Mouse (Mus musculus) urinary bladder, postnatal 4 days (tissue): ENCODE data around the gene Tsg101.
A peak's percentile ranks its signal among the peaks of the same experiment; 100 is the strongest.
"Not testable (repeated sequence)": the region's sequence is repeated elsewhere in the genome, so short reads cannot be mapped to it uniquely, and the experiment has no call there.

ENCODE experiments used
- DNase-seq, 2 experiments: peaks; one replicate each; pipeline ENCODE4 v3.0.0; 2021 to 2022; ENCODE audit warnings: low spot score in 2 of 2

Gene Tsg101

DNA sequence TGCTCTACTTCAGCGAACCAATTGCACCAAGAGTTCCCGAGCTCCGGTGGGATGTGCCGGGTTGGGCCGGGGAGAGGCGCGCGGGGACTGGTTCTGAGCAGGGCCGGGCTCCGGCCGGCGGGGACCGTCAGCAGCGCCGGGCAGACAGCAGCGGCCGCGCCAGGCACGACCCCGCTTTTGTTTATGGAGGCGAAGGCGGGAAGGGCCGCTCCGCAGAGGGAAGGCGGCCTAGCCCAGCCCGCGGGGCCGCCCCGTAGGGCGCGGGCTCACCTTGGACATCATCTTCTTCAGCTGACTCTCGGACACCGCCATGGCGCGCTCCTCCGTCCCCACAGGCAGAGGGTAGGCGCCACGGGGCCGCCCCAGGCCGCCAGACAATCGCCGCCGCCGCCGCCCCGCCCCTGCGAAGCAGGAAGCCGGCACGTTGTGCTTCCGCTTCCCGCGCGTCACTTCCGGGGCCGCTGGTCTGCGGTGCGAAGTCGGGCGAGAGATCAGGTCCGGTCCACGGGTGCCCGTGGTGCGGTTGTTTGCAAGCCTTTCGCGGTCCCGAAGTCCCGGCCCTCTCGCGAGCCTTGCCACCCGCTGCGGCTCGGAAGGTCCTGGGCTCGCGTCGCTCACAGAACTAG lies at the start of gene Tsg101:
TSS of gene Tsg101 (minus strand) at position 419 of the 626 bp plus-strand sequence.
- peak; percentile 85 to 93 for DNase-seq

DNA sequence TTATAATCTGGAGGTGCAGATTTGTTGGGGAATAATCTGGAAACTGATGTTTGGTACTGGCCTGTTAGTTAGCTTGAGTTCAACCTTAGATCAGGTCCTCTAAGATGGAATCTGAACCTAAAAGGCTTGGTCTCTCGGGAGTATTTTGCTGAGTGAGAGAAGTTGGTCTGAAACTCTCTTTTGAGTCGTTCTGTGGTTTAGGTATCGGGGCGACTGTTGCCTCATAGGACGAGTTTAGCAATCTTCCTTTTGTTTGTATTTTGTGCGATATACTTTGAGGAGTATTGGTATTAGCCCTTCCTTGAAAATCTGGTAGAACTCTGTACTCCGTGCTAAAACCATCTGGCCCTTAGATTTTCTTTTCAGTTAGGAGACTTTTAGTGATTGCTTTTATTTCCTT lies 44.3 kb upstream of the Tsg101 start:
- no peak for DNase-seq

DNA sequence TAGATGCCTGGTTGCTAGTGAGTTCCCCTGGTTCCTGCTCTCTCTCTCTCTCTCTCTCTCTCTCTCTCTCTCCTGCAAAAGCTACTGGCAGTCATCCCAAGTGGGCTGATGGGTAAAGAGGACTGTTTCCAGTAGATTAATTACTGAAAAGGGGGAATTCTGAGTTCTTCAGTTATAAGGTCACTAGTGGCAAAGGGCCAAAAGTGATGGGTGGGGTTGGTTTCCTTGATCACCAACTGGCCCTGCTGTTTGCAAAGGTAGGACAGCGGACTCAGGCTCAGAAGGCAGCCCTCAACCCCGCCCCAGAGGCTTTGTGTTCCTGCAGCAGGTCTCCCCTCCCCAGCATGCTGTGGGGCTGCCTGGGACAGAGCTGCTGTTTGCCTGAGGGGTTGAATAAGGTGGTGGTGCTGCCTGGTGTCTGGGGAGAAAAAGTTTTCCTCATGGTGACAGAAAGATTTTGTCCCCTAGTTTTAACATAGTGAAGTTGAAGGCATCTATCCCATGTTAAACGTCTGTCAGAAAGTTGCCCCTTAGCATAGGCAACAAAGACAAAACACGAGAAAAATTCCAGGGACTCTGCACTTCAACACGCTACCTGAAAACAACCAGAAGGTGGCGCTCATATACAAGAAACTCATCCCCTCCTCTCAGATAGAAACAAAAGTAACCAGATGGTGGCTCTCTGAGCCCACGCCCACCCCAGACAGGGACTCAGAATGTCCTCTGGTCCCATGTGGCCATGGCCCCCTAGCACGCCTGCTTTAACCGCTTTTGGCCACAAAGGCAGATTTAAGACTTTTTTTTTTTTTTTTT lies 43.2 kb upstream of the Tsg101 start:
- DNase-seq = peak; percentile 59 to 68

DNA sequence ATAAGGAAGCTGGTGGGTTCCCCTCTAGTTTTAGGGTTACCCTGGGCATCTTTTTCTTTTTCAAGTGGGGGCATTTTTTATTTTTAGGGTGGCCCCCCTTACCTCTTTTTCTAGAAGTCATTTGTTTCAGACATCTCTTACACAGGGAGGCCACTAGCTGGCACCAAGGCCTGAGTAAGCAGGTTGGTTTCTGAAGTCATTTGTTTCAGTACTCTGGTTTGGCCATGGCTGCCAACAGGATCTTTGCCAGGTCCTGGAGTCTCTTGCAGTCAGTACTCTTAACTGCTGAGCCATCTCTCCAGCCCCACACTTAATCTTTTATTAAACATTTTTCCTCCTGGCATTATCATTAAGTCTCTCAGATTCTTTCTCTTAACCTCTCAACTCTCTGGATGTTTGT lies 42.4 kb upstream of the Tsg101 start:
- DNase-seq = no peak

DNA sequence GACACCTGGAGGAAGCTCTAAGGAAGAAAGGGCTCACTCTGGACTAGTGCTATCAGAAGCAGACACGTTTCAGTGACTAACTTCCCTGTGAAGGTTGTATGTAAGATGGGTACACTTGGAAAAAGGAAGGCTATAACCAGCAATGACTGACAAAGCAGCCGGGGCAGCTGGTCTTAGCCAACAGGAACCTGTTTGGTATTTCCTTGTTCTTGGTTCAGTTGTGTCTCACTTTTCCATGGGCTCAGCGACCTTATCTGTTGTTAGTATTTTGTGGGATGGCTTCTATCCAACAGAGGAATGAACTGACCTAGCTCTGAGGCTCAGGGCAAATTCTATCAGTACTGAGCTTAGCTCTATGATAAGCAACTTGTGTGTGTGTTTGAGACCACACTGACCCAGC lies 41.2 kb upstream of the Tsg101 start:
- no peak for DNase-seq

DNA sequence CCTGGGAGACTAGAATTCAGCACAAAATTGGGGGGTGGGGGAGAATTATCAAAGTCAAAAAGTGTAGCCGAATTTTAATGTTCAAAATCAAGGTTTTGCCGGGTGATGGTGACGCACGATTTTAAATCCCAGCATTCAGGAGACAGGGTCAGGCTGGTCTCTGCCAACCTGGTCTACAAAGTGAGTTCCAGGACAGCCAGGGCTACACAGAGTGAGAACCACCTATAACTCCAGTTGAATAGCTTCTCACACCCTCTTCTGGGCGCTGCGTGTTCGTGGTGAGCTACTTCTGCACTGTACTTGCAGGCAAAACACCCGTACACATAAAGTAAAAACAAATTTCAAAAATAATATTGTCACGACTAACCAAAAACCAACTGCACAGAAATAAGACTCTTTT lies 39.1 kb upstream of the Tsg101 start:
- DNase-seq = no peak

DNA sequence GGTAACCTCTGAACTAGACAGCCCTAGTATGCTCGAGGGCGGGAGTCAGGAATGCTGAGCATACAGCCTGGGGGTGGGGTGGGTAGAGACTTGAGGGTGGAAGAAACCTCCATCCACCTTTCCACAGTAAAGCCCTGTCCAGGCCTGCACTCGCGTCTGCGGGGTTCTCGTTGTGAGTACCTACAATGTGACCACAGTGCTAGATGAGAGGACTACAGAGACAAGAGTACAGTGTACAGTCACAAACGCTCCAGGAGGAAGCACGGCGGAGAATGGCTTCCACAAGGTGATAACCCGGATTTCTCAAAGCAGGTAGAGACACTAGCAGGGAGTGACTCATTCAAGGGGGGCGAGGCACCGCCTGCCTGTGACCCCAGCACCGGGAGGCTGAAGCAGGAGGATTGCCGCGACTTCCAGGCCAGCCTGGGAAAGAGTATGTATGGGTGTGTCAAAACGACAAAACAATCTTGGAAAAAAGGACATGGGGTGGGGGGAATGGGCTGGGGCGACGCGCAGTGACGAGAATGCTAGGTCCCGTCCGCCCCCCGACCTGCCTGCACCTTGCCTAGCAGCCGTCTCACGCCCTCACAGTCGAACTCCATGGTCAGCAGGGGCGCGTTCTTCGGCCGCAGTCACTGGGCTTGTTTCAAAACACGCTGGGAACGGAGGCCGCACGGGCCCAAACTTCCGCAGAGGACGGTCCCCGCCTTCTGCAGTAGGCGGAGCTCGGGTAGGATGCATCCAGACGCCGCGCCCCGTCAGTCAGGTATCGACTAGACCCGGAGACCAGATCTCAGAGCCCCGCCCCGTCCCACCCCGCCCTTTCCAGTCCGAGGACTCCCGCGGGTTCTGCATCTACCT lies 38.3 kb upstream of the Tsg101 start, which contains the start of gene Uevld:
TSS of gene Uevld (minus strand) at position 697 of the 861 bp plus-strand sequence.
- DNase-seq = peak; percentile 91 to 93

DNA sequence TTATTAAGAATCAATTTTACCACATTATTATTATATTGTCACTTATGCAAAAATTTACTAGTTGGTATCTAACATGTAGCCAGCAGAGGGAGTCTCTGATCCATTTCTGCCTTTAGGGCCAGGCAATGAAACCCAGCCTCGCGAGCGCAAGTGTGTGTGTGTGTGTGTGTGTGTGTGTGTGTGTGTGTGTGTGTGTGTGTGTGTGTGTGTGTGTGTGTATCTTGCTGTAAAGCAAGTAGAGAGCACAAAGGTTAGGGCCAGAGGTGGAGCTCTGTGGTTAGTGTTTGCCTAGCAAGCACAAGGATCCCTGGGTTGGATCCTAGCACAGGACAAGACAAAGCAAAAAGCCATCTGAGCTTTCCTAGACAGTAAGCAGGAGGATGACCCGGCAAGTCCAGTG lies 16.1 kb upstream of the Tsg101 start:
- no peak for DNase-seq

DNA sequence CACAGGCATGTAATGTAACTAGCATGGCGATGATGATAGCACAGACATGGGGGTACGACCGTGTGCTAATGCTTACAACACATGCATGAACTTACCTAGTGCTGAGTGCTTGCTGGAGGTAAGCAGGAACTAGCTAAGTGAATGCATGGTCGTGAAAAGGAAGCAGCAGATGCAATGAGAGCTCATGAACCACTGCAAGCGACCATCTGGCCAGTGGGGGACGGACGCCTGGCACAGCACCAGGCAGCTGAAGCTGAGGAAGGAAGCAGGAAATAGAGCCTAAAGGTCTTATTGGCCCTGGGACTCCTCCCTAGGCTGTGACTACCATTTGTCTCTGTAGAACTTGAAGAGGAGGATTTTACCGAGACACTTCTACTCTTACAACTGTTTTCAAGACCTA lies 15.0 kb upstream of the Tsg101 start:
- no peak for DNase-seq

DNA sequence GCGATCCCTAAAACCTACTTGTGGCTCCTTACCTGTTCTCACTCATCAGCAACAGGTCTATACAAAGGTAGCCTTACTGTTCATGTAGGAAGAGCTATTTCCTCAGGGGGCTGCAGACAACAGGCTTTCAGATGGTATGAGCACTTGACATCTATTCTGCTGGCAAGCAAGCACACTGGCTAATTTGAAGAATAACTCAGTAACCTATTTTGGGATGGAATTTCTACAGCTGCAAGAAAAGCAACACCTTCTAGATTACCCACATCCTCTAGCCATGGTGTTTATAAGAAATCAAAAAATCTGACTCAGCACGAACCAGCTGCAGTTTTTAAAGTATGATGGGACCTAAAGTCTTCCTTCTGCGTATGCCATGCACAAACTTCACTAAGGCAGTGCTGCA lies 11.6 kb upstream of the Tsg101 start:
- no peak for DNase-seq

DNA sequence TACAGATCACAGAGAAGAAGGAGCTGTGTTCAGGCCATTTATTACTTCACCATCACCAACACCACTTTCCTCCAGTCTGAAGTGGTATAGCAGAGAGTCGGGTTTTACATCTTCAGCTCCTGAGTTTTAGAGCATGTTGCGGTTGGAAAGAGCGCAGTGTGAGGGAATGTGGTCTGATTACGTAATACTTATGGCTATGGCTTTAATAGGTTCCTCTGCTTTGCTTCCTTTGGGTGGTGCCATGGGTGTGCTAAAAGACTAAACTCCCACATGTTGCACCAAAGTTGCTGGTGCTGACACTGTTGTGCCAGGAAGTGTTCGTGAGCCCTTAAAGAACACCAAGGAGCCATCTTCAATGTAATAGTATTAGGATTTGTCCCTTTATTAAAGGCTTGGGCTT lies 8.5 kb upstream of the Tsg101 start:
- no peak for DNase-seq

DNA sequence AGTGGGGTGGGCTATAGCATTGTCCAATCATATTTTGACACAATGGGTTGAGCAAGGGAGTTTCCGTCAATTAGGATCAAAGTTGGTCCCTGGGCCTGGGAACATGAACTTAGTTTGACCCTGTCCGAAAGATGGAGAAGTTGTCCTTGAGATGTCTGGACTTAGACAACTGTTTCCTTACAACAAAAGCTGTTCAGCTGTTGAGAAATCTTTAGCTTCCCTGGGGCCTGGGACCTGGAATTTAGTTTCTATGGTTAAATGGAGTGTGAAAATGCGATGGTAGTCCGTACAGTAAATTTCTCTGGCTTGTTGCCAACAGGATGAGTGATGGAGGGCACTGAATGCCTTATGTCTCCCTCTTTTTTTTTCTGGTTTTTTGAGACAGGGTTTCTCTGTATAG lies 2.3 kb upstream of the Tsg101 start:
- DNase-seq = no peak

DNA sequence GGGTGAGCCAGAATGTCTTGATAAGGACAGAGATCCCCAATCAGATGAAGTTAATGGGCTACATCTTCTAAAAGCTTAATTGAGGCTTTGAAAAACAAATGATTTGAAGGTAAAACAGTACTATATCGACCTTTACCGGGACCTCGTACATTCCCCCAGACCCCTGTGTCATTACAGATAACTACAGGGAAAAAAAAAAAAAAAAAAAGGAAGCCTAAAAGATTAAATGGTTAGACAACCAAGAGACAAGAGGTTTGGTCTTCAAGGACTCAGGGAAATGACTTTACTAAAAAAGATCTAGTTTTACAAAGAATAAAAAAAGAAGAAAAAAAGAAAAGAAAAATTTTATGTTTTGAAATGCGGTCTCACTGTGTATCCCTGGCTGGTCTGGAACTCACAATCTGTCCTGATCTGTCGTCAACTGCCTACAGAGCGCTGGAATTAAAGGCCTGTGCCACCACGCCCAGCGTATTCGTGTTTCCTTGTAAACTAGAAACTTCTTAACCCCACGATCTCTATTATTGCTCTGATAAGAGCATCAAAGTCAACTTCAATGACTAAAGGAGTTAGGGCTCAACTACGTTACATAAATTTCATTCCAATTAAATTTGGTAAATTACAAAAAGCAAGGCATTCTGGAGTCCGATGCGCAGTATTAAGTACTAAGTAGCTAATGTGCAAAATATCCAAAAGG lies 944 bp downstream of the Tsg101 start:
- DNase-seq = no peak

DNA sequence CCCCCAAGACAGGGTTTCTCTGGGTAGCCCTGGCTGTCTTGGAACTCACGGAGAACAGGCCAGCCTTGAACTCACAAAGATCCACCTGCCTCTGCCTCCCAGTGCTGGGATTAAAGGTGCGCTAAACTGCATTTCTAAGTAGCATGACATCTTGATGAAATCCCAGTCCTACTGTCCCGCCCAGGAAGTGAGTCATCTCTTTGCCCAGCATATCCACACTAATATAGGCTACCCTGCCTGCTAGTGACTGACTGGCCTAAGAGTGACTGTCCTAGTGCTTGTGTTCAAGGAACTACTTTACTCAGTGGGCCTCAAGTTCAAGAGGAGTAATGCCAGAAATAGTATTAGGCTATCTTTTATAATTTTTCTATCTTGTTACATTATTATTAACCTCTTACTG lies 3.4 kb downstream of the Tsg101 start:
- no peak for DNase-seq

DNA sequence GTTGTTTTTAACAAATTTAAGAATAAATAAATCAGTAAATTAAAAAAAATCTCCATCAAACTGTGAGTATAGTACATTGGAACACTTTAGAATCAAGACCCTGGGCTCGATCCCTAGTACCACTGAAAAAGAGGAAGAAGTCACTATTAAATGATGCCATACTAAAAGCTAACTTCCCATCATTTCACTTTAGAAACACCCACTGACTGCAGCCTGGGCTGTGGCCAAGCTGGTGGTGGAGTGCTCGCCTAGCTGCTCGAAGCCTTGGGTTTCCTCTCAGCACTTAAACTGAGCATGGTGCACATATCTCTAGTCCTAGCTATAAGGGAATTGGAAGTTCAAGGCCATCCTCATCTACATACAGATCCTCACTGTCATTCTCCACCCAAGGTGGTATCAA lies 8.5 kb downstream of the Tsg101 start:
- DNase-seq = no peak

DNA sequence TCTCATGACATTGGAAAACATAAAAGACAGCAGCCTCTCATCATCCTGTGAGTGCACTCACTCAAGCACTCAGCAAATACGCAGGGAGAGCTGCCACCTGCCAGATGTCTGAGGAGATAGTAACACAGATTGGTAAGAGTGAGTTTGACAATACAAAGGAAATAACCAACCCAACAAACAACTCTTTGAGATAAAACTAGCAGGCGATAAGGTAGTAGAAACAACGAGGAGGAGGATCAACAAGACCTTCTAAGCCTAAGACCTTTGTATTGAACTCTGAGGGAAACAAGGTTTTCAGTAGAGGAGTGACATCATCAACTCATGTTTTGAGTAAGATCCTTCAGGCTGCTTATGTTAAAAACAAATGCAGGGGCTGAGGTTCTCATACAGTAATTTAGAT lies 20.4 kb downstream of the Tsg101 start:
- no peak for DNase-seq

DNA sequence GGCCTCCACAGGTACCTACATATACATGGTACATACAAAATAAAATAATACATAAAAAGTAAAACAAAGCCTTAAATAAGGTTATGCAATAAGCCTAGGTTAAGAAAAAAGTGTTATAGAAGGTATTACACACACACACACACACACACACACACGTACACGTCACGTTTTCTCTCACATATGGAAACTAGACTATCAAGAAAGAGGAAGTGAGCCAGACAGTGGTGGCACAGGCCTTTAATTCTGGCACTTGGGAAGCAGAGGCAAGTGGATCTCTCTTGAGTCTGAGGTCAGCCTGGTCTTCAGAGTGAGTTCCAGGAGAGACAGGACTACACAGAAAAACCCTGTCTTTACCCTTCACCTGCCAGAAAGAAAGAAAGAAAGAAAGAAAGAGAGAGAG lies 24.3 kb downstream of the Tsg101 start:
- no peak for DNase-seq

DNA sequence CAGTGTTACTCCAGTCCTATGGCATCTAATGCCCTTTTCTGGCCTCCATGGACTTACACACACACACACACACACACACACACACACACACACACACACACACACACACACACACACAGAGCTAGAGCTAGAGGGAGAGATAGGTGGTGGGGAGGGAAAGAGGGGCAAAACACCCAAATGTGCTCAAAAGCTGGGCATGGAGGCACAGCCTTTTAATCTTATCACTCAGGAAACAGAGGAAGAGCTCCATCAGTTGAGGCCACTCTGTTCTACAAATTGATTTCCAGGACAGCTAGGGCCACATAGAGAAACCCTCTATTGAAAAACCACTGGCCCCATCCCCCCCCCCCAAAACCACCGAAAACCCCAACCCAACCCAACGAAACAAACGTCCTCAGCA lies 36.5 kb downstream of the Tsg101 start:
- no peak for DNase-seq

DNA sequence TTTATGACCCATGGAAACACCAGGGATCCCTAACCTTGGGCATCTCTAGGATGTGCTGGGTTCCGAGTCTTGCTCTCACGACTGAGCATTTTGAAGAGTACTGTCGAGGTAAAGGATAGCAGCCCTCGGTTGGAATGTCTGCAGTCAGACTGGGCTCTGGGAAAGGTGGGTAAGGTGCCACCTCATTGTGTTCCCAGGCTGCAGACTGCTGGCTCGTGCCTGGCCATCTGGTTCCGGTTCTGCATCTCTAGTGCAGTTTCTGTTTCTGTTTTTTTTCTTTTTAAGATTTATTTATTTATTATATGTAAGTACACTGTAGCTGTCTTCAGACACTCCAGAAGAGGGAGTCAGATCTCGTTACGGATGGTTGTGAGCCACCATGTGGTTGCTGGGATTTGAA lies 37.8 kb downstream of the Tsg101 start:
- not testable (repeated sequence) for DNase-seq

DNA sequence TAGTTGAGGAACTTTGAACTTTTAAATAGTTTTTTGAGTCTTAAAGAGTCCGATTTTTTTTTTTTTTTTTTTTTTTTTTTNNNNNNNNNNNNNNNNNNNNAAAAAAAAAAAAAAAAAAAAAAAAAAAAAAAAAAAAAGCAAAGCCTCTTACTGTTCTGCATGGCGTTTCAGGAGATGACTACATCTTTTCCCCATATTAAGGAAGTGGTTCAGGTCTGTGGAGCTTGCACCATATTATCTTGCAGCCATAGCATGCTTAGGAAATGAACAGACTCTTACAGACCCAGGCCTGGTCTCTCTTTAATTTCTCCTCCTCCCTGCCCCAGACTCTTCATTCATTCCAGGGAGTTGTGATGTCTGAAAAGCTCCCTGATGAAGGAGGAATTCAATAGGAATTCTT lies 38.8 kb downstream of the Tsg101 start:
- DNase-seq = no peak

DNA sequence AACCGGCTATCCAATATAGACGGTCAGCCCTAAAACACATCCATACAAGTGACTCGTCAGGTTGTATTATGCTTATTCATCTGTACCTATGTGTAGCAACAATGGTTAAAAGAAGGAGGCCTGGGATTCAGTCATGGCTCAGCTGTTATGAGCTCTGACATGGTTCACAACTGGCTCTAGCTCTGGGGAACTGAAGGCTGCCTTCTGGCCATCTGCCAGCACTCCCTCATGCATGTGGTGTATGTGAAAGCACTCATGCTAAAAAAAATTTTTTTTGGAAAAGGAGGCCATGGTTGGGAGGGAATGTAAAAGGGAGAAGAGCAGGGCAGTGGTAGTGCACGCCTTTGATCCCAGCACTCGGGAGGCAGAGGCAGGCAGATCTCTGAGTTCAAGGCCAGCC lies 39.9 kb downstream of the Tsg101 start:
- no peak for DNase-seq

DNA sequence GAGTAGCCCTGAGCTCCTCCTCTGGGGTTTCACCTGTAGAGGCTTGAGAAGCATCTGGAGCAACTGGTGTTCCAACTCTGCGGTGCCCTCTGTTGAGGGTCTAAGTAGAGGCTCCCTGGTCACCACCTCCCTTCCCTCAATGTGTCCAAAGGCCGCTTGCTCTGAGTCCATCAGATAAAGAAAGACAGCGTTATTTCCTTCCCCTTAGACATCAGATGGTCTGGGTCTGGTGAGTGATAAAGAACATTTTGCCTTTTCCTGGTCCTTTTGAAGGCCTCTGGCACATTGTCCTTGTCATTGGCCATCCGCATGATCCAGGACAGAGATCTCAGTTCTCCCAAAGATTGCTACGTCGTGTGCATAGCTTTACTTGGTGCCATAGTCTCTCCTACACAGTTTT lies 42.5 kb downstream of the Tsg101 start:
- no peak for DNase-seq
